Mouse (Mus musculus) hematopoietic stem cell, adult 5-6 weeks (primary cell): Measurements from ENCODE around the gene Tmod3. TPM values are rescaled to one million over a fixed set of nuclear protein-coding genes. Genes with fewer than 3 reads are reported as not detected.
"Not testable (repeated sequence)": the region's sequence is repeated elsewhere in the genome, so short reads cannot be mapped to it uniquely, and the experiment has no call there.

ENCODE experiments used
- ATAC-seq, 2 experiments: fragments of 125-278 bp in 1 of 2; replicated peaks in 1 of 2; 2 replicates each; pipeline ENCODE4 v1.8.0; 2016 to 2017; ENCODE audit warnings: inconsistent platforms in 2 of 2, mild to moderate bottlenecking in 2 of 2, moderate number of reproducible peaks in 2 of 2, low read depth in 1 of 2, moderate TSS enrichment in 1 of 2; ENCODE audit not compliant: low FRiP score in 2 of 2, poor library complexity in 2 of 2, severe bottlenecking in 2 of 2, insufficient read depth in 1 of 2, low TSS enrichment in 1 of 2
- total RNA-seq: library from RNA; stranded (forward); fragments of 172-1452, 232-1000 nt; gene quantifications from 2 replicates; pipeline ENCODE4 v1.2.3, GENCODE M21; 2017

The Tmod3 gene
- total RNA-seq, 1 experiment from 2014 or later = 104 TPM

GRCm38 (mm10) chr9:75561040-75561669 lies 1.7 kb upstream of the Tmod3 start:
- ATAC-seq = no peak

- ATAC-seq = no peak
These were observed 896 bp upstream of the Tmod3 start for GRCm38 (mm10) chr9:75560353-75560752.

GRCm38 (mm10) chr9:75558812-75559511 lies 495 bp downstream of the Tmod3 start:
- peak; percentile 57 to 72 for ATAC-seq

GRCm38 (mm10) chr9:75558360-75558759 lies 1.1 kb downstream of the Tmod3 start:
- ATAC-seq = no peak; a peak in 1 of 4 replicates

GRCm38 (mm10) chr9:75553719-75554118 lies 5.7 kb downstream of the Tmod3 start:
- ATAC-seq = no peak; a peak in 1 of 4 replicates

- no peak for ATAC-seq
These were observed 8.1 kb downstream of the Tmod3 start for GRCm38 (mm10) chr9:75551342-75551741.

GRCm38 (mm10) chr9:75549010-75549409 lies 10.4 kb downstream of the Tmod3 start:
- ATAC-seq = peak; percentile 25 to 63

- ATAC-seq = peak; percentile 86 to 88
These were observed 12.4 kb downstream of the Tmod3 start for GRCm38 (mm10) chr9:75546885-75547553.

GRCm38 (mm10) chr9:75545514-75545913 lies 13.9 kb downstream of the Tmod3 start:
- no peak for ATAC-seq

GRCm38 (mm10) chr9:75541497-75541896 lies 18.0 kb downstream of the Tmod3 start:
- ATAC-seq = peak; percentile 42 to 58; a peak in 2 of 4 replicates

- ATAC-seq = no peak
These were observed 23.0 kb downstream of the Tmod3 start for GRCm38 (mm10) chr9:75536422-75536821.

GRCm38 (mm10) chr9:75534431-75534962 lies 25.0 kb downstream of the Tmod3 start:
- ATAC-seq = no peak

GRCm38 (mm10) chr9:75532989-75533388 lies 26.5 kb downstream of the Tmod3 start:
- not testable (repeated sequence) for ATAC-seq

GRCm38 (mm10) chr9:75532461-75532860 lies 27.0 kb downstream of the Tmod3 start:
- ATAC-seq = no peak

GRCm38 (mm10) chr9:75529358-75529757 lies 30.1 kb downstream of the Tmod3 start:
- ATAC-seq = peak; percentile 32 to 58; a peak in 2 of 4 replicates

- ATAC-seq = no peak
These were observed 31.4 kb downstream of the Tmod3 start for GRCm38 (mm10) chr9:75528096-75528495.

GRCm38 (mm10) chr9:75527368-75528059 lies 31.9 kb downstream of the Tmod3 start:
- ATAC-seq = peak in 1 of 2 experiments; percentile 32; a peak in 1 of 4 replicates
